Mouse (Mus musculus): ENCODE measurements around the gene Nucks1. TPM values are rescaled to one million over a fixed set of nuclear protein-coding genes. Genes with fewer than 3 reads are reported as not detected.

The Nucks1 gene
- polyA plus RNA-seq, 1 experiment from 2014 or later: 39.6 TPM

DNA sequence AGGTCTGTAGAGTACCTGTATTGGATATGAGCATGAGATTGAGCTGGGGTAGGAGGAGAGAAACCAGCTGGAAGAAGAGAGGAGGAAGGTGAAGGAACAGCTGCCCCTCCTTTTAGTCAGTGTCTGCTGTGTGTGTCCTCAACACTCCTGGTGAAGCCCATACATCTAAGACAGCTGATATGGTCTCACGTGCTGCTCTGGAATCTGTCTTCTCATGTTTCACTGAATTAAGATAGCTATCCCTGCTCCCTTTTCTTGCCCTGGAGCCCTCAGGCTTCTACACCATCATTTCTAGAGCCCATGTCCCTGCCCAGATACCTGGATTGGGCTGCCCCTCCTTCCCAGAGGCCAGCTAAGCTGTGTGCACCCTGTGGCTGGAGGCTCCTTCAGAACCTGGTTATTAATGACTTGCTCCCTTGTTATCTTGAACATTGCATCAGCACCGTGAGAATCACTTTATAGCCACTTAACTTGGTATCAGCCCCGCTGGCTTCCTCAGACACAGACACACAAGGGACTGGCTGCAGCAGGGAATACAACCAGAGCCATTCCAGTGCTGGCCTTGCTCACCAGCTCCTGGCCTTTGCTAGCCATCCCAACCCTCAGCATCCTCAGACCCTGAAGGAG, 44.9 kb downstream of the Nucks1 start:
- Histone ChIP-seq H3K4me2 (ENCODE audit: low read length) (no peak overlapping the region), H3K4me1 (ENCODE audit: control insufficient read depth, insufficient read depth, low read length) (no peaks in the 10 kb centered on the region), H3K27ac (replicated peaks; ENCODE audit: low read depth, low read length) (no peak overlapping the region), H3K9ac (replicated peaks; ENCODE audit: low read length) (no peak overlapping the region), H3K27me3 (ENCODE audit: control insufficient read depth, insufficient read depth, low read length) (no peaks in the 10 kb centered on the region), H3K9me3 (ENCODE audit: control insufficient read depth, low read length) (no peaks in the 10 kb centered on the region), H3K4me3 (replicated peaks; ENCODE audit: low read depth, low read length) (no peak overlapping the region), H3K36me3 (ENCODE audit: control insufficient read depth, insufficient read depth, low read length) (no peaks in the 10 kb centered on the region)
- WGBS: 61% methylated on average over 3 of the region's 3 CpGs
- DNase-seq (no peak), ATAC-seq (ENCODE audit: low FRiP score, low TSS enrichment) (no peak)

DNA sequence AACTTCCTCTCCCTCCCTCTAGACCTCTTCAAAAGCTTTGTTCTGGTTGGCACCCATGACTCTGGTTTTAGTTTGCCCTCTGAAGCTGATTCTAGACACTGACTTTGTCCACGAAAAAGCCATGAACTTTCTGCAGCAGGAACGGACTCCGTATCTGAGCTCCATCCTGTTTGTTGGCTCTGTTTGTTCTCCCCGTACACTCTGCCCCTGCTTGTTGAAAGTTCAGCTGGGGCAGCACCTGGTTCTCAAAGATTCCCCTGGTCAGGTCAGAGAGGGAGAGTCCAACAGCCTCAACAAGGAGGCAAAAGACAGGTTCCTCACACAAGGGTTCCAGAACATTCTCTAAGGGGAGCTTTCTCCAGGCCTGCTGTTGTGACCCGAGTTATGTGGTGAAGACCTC, 47.1 kb downstream of the Nucks1 start:
- Histone ChIP-seq H3K4me3 (replicated peaks; ENCODE audit: low read depth, low read length) (no peak overlapping the region), H3K9me3 (ENCODE audit: control insufficient read depth, low read length) (no peaks in the 10 kb centered on the region), H3K4me2 (ENCODE audit: low read length) (no peak overlapping the region), H3K27me3 (ENCODE audit: control insufficient read depth, insufficient read depth, low read length) (0 out of 2 replicates have a peak, but pooled peaks cover 2% of the 10 kb centered on the region), H3K9ac (replicated peaks; ENCODE audit: low read length) (no peak overlapping the region), H3K4me1 (ENCODE audit: control insufficient read depth, insufficient read depth, low read length) (no peaks in the 10 kb centered on the region), H3K36me3 (ENCODE audit: control insufficient read depth, insufficient read depth, low read length) (no peaks in the 10 kb centered on the region), H3K27ac (replicated peaks; ENCODE audit: low read depth, low read length) (no peak overlapping the region)
- WGBS: 86% methylated on average over 5 of the region's 5 CpGs
- DNase-seq: no peak
- no peak for ATAC-seq (ENCODE audit: low FRiP score, low TSS enrichment)

DNA sequence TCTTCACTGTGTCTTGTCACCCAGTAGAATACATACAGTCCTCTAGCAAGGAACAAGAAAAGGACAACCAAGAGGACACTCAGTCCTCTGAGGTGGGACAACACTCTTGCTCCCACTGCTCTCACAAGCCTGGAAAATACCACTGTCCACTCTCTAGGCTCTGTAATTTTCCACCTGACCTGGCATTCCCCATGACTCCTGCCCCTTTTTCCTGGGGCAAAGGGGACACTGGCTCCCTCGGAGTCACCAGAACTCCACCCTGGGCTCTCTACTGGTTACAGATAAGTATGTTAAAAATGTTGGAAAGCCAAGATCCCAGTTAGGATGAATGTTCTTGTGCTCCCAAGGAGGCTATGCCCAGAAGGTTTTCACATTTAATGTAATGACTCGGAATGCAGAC, 50.7 kb downstream of the Nucks1 start:
- Histone ChIP-seq H3K4me1 (ENCODE audit: control insufficient read depth, insufficient read depth, low read length) (peaks cover 13% of the 10 kb centered on the region), H3K27ac (replicated peaks; ENCODE audit: low read depth, low read length) (no peak overlapping the region), H3K4me3 (replicated peaks; ENCODE audit: low read depth, low read length) (no peak overlapping the region), H3K4me2 (ENCODE audit: low read length) (no peak overlapping the region), H3K9me3 (ENCODE audit: control insufficient read depth, low read length) (no peaks in the 10 kb centered on the region), H3K9ac (replicated peaks; ENCODE audit: low read length) (no peak overlapping the region), H3K36me3 (ENCODE audit: control insufficient read depth, insufficient read depth, low read length) (no peaks in the 10 kb centered on the region), H3K27me3 (ENCODE audit: control insufficient read depth, insufficient read depth, low read length) (peaks cover 10% of the 10 kb centered on the region; the same call in 1 of the 2 replicates)
- 67% methylated on average over 2 of the region's 2 CpGs for WGBS
- ATAC-seq (ENCODE audit: low FRiP score, low TSS enrichment) (no peak), DNase-seq (no peak)

DNA sequence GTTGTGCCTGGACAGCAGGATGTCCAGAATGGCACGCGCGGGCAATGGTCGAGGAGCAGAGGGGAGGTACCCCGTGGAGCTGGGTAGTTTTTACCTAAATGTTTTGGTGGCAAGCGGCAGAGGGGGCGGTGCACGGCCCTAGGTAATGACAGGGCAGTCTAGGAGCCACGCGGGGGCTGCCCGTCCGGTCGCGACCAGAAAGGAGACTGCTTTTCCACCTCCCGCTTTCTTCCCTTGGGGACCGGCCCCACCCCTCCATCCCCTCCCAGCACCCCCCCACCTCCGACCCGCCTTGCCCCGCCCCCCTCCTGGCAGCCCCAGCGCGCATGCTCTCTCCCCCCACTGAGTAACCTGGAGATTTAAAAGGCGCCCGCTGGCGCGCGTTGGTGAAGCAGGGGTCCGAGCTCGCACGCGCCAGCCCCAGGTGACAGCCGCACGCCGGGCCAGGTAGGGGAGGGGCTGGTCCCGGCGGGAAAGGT, 52.3 kb downstream of the Nucks1 start, which contains the start of gene Slc45a3:
Gene Slc45a3, plus strand, starts transcription at position 362 of the 479 bp plus-strand sequence.
- peak; percentile 74 for ATAC-seq (ENCODE audit: low FRiP score, low TSS enrichment)
- Histone ChIP-seq H3K36me3 (ENCODE audit: control insufficient read depth, insufficient read depth, low read length) (no peaks in the 10 kb centered on the region), H3K27me3 (ENCODE audit: control insufficient read depth, insufficient read depth, low read length) (peaks cover 10% of the 10 kb centered on the region; the same call in 1 of the 2 replicates), H3K9me3 (ENCODE audit: control insufficient read depth, low read length) (no peaks in the 10 kb centered on the region), H3K27ac (replicated peaks; ENCODE audit: low read depth, low read length) (0 out of 2 replicates have a peak within 1 kb of the TSS, but pooled peaks have one; percentile 1), H3K4me3 (replicated peaks; ENCODE audit: low read depth, low read length) (peak within 1 kb of the TSS; percentile 82), H3K9ac (replicated peaks; ENCODE audit: low read length) (peak within 1 kb of the TSS; percentile 66), H3K4me1 (ENCODE audit: control insufficient read depth, insufficient read depth, low read length) (peaks cover 17% of the 10 kb centered on the region), H3K4me2 (ENCODE audit: low read length) (peak within 1 kb of the TSS; percentile 99)
- DNase-seq: peak; percentile 77
- under 1% methylated on average over 35 of the region's 35 CpGs for WGBS

DNA sequence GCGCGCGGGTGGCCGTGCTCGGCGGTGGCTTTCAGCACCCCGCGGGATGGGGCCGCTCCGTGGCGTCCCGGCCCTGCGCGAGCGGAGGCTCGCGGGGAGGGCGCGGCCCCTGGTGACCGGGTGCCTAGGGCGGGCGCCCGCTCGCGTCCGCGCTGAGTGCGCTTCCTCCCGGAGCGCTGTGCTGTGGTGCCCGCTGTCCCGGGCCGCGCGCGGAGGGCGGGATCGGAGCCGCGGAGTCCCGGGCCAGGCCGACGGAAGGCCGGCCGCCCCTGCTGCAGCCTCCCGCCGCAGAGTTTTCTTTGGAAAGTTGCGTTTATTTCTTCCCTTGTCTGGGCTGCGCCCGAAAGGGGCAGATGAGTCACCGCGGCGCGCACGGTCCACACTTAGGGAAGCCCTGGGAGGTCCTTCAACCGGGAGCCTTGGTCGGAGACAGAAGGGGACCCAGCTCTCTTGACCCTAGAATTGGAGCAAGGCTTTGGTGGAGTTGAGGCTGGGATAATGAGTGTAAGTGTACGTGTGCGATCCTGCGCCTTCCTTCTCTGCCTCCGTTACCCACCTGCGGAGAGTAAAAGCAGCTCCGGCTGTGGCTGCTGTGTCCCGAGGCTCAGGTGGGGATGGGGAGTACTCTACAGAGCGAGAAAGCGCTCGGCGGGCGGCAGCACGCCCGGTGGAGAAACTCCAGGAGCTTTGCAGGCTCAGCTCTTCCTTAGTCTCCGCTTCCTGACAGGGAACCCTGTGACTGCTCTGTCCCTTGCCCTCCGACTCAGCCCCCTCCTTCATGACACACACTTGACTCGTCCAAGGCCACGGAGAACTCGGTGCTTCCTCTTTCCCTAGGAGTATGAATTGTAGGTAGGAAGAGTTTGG, 53.0 kb downstream of the Nucks1 start:
- Histone ChIP-seq H3K27ac (replicated peaks; ENCODE audit: low read depth, low read length) (0 out of 2 replicates have a peak overlapping the region, but pooled peaks have one; percentile 1), H3K9ac (replicated peaks; ENCODE audit: low read length) (peak overlapping the region; percentile 66), H3K9me3 (ENCODE audit: control insufficient read depth, low read length) (no peaks in the 10 kb centered on the region), H3K36me3 (ENCODE audit: control insufficient read depth, insufficient read depth, low read length) (no peaks in the 10 kb centered on the region), H3K27me3 (ENCODE audit: control insufficient read depth, insufficient read depth, low read length) (peaks cover 10% of the 10 kb centered on the region; the same call in 1 of the 2 replicates), H3K4me1 (ENCODE audit: control insufficient read depth, insufficient read depth, low read length) (peaks cover 17% of the 10 kb centered on the region), H3K4me3 (replicated peaks; ENCODE audit: low read depth, low read length) (peak overlapping the region; percentile 82), H3K4me2 (ENCODE audit: low read length) (peak overlapping the region; percentile 99)
- ATAC-seq (ENCODE audit: low FRiP score, low TSS enrichment) (peak; percentile 77), DNase-seq (peak; percentile 54)
- under 1% methylated on average over 76 of the region's 76 CpGs for WGBS

DNA sequence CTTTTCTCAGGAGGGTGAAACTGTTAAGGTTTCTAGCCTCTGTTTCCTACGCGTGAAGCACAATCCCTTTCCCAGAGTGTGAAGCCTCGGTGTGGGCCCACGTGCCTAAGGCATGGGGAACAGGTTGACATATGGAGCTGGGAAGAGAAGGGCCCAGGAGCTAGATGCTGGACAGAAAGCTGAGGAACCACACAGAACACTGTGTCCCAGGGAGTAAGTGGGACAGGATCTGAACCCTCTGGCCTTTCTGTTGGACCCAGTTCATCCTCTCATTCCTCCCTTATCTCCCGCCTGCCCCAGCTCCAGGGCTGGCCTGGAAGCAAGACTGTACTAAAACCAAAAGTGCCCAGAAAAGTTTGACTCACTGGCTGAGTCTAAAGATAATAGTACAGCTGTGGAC, 53.8 kb downstream of the Nucks1 start:
- peak overlapping the region; percentile 99 for H3K4me2 ChIP-seq (ENCODE audit: low read length)
- H3K4me1 ChIP-seq (ENCODE audit: control insufficient read depth, insufficient read depth, low read length): peaks cover 19% of the 10 kb centered on the region
- 22% methylated on average over 5 of the region's 5 CpGs for WGBS
- no peak for ATAC-seq (ENCODE audit: low FRiP score, low TSS enrichment)
- H3K4me3 ChIP-seq (replicated peaks; ENCODE audit: low read depth, low read length): peak overlapping the region; percentile 82
- DNase-seq: no peak
- no peak overlapping the region for H3K27ac ChIP-seq (replicated peaks; ENCODE audit: low read depth, low read length)
- peaks cover 10% of the 10 kb centered on the region; the same call in 1 of the 2 replicates for H3K27me3 ChIP-seq (ENCODE audit: control insufficient read depth, insufficient read depth, low read length)
- H3K36me3 ChIP-seq (ENCODE audit: control insufficient read depth, insufficient read depth, low read length): no peaks in the 10 kb centered on the region
- no peaks in the 10 kb centered on the region for H3K9me3 ChIP-seq (ENCODE audit: control insufficient read depth, low read length)
- peak overlapping the region; percentile 66; the same call in 1 of the 2 replicates for H3K9ac ChIP-seq (replicated peaks; ENCODE audit: low read length)

DNA sequence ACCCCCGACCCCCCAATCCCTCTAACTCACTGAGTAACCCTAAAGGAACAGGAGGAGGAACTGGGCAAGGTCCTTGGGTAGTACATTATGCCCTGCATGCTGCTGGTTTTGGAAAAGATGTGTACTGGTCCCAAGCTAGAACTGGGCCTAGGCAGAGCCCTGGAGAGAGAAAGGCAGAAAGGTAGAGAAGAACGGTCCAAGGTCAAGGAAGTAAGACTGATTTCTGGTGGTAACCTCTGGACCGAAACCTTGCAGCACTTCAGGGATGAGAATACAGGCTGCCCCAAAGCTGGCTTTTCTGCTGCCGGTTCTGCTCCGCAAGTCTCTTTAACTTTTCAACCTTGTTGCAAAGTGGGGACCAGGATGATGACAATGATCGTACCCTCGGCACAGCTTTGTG, 54.2 kb downstream of the Nucks1 start:
- Histone ChIP-seq H3K27me3 (ENCODE audit: control insufficient read depth, insufficient read depth, low read length) (peaks cover 10% of the 10 kb centered on the region; the same call in 1 of the 2 replicates), H3K4me1 (ENCODE audit: control insufficient read depth, insufficient read depth, low read length) (peaks cover 20% of the 10 kb centered on the region), H3K36me3 (ENCODE audit: control insufficient read depth, insufficient read depth, low read length) (no peaks in the 10 kb centered on the region), H3K4me2 (ENCODE audit: low read length) (peak overlapping the region; percentile 99), H3K9me3 (ENCODE audit: control insufficient read depth, low read length) (no peaks in the 10 kb centered on the region), H3K4me3 (replicated peaks; ENCODE audit: low read depth, low read length) (peak overlapping the region; percentile 82), H3K27ac (replicated peaks; ENCODE audit: low read depth, low read length) (no peak overlapping the region), H3K9ac (replicated peaks; ENCODE audit: low read length) (no peak overlapping the region)
- 44% methylated on average over 7 of the region's 7 CpGs for WGBS
- DNase-seq (no peak), ATAC-seq (ENCODE audit: low FRiP score, low TSS enrichment) (no peak)

DNA sequence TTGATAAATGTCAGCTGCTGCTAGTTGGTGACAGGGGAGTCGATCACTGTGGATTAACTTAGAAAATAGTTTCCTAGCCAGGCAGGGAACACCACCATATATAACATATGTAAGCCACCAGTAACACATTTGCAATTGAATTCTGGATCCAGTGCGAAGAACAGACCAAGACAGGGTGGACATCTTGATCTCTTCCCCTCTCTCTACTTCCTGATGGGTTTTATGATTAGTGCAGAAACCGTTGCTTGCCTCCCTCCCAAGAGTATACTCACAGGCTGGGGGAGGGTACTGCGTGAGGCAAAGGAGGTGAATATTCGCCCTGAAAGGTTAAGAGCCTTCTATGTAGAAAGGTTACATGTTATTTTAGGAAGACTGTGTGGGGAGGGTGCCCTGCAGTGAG, 55.5 kb downstream of the Nucks1 start:
- Histone ChIP-seq H3K27ac (replicated peaks; ENCODE audit: low read depth, low read length) (no peak overlapping the region), H3K9ac (replicated peaks; ENCODE audit: low read length) (no peak overlapping the region), H3K9me3 (ENCODE audit: control insufficient read depth, low read length) (no peaks in the 10 kb centered on the region), H3K27me3 (ENCODE audit: control insufficient read depth, insufficient read depth, low read length) (peaks cover 10% of the 10 kb centered on the region; the same call in 1 of the 2 replicates), H3K4me2 (ENCODE audit: low read length) (peak overlapping the region; percentile 99), H3K4me1 (ENCODE audit: control insufficient read depth, insufficient read depth, low read length) (peaks cover 25% of the 10 kb centered on the region), H3K4me3 (replicated peaks; ENCODE audit: low read depth, low read length) (0 out of 2 replicates have a peak overlapping the region, but pooled peaks have one; percentile 3), H3K36me3 (ENCODE audit: control insufficient read depth, insufficient read depth, low read length) (no peaks in the 10 kb centered on the region)
- ATAC-seq (ENCODE audit: low FRiP score, low TSS enrichment) (no peak), DNase-seq (no peak)
- WGBS: 26% methylated on average over 5 of the region's 5 CpGs

Data from midbrain, embryonic 14.5 days (tissue).